Comparison of ENCODE assay signal across 11 mouse cellular contexts in genomic region chr2:27746854-27747253, GRCm38 (mm10).
DNase-seq lines count a peak whose midpoint lies in the region; ATAC-seq lines count a peak whose summit lies in the region.
"Had no signal": no experiment of that assay in that cellular context is flagged by ENCODE, and none has a peak within 500 bp of the region (broad histone marks: within the 10 kb centered on the region; RNA-seq: fewer than 3 reads in every experiment).

No protein-coding gene starts in this region.

- no peaks in the 10 kb centered on the region for H3K27me3 ChIP-seq in embryonic facial prominence, embryonic 14.5 days (replicated peaks; ENCODE audit: control insufficient read depth, insufficient read depth, low read length)
- no peaks in the 10 kb centered on the region for H3K27me3 ChIP-seq in midbrain, embryonic 13.5 days
- H3K27me3 ChIP-seq: neural tube, embryonic 12.5 days had no signal

- no peak overlapping the region for H3K9ac ChIP-seq in embryonic facial prominence, embryonic 14.5 days (ENCODE audit: low read depth, low read length)
- no peak overlapping the region for H3K9ac ChIP-seq in midbrain, embryonic 13.5 days (replicated peaks)
- H3K9ac ChIP-seq: neural tube, embryonic 12.5 days had no signal

- H3K4me2 ChIP-seq in embryonic facial prominence, embryonic 14.5 days (ENCODE audit: low read depth, low read length) = no peak overlapping the region
- H3K4me2 ChIP-seq in midbrain, embryonic 13.5 days (replicated peaks) = no peak overlapping the region
- H3K4me2 ChIP-seq: neural tube, embryonic 12.5 days had no signal

- H3K9me3 ChIP-seq in embryonic facial prominence, embryonic 14.5 days (ENCODE audit: control insufficient read depth, low read length) = no peaks in the 10 kb centered on the region
- no peaks in the 10 kb centered on the region for H3K9me3 ChIP-seq in midbrain, embryonic 13.5 days
- H3K9me3 ChIP-seq: neural tube, embryonic 12.5 days had no signal

- H3K27ac ChIP-seq in embryonic facial prominence, embryonic 14.5 days (replicated peaks; ENCODE audit: low read depth, low read length) = peak overlapping the region; percentile 81; the same call in 1 of the 2 replicates
- H3K27ac ChIP-seq in midbrain, embryonic 13.5 days = peak overlapping the region; percentile 61; the same call in 1 of the 2 replicates
- H3K27ac ChIP-seq: neural tube, embryonic 12.5 days had no signal

- WGBS in embryonic facial prominence, embryonic 14.5 days = 53% methylated on average over 2 of the region's 2 CpGs
- 33% methylated on average over 2 of the region's 2 CpGs for WGBS in midbrain, embryonic 13.5 days

- peaks cover 68% of the 10 kb centered on the region for H3K36me3 ChIP-seq in embryonic facial prominence, embryonic 14.5 days (ENCODE audit: control insufficient read depth, insufficient read depth, low read length)
- H3K36me3 ChIP-seq in midbrain, embryonic 13.5 days = peaks cover 10% of the 10 kb centered on the region

- no peak for ATAC-seq in embryonic facial prominence, embryonic 14.5 days (ENCODE audit: low read depth)
- ATAC-seq in midbrain, embryonic 13.5 days = no peak

- DNase-seq in cerebellum, postnatal 10 days = peak; percentile 81 to 87
- DNase-seq in cerebellum, postnatal 36 days = no peak
- peak; percentile 40 to 56 for DNase-seq in left cerebral cortex, adult 18-20 months (ENCODE audit: low spot score in 2 of 2)
- DNase-seq in left cerebral cortex, adult 11 months (ENCODE audit: low spot score) = no peak
- DNase-seq in embryonic facial prominence, embryonic 14.5 days (ENCODE audit: low spot score) = no peak
- DNase-seq in urinary bladder, adult 2 months (ENCODE audit: low spot score) = no peak
- DNase-seq in ovary, postnatal 10 days (ENCODE audit: low spot score) = no peak
- DNase-seq: kidney, adult 9 months; lung, postnatal 4 days had no signal

- no peak overlapping the region for H3K4me3 ChIP-seq in embryonic facial prominence, embryonic 14.5 days (ENCODE audit: low read depth, low read length)
- no peak overlapping the region for H3K4me3 ChIP-seq in midbrain, embryonic 13.5 days (replicated peaks)
- H3K4me3 ChIP-seq: neural tube, embryonic 12.5 days had no signal

- H3K4me1 ChIP-seq in embryonic facial prominence, embryonic 14.5 days (ENCODE audit: control insufficient read depth, insufficient read depth, low read length) = peaks cover 44% of the 10 kb centered on the region
- H3K4me1 ChIP-seq in midbrain, embryonic 13.5 days (replicated peaks) = peaks cover 45% of the 10 kb centered on the region

Comparison
In these comparisons a context has a peak if more than half of its experiments do, and no peak if none do; other contexts are left out.
1. DNase-seq: peak in cerebellum, postnatal 10 days (2 of 2) and left cerebral cortex, adult 18-20 months (2 of 2); none in cerebellum, postnatal 36 days (0 of 2), left cerebral cortex, adult 11 months (single experiment), embryonic facial prominence, embryonic 14.5 days (single experiment), urinary bladder, adult 2 months (single experiment) and ovary, postnatal 10 days (single experiment).